25 mouse cellular contexts compared by ENCODE assay signal in the genomic region with DNA sequence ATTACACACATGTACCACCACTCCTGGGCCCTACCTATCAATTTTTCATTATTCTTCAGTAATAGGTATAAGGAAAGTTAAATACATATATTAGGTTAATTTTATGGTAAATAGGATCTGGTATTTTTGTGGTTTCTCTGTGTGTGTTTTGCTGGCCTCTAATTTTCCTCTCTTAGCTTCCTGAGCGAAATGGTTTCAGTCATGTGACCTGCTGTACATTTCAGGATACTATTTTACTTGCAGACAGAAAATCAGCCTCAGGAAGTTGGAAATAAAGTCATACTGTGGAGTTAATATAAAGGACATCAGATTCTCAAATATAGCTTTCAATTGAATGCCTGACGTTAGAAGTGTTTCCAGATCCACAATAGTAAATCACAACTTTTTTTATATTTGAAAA.
"Had no signal": no experiment of that assay in that cellular context is flagged by ENCODE, and none has a peak within 500 bp of the region (broad histone marks: within the 10 kb centered on the region; RNA-seq: fewer than 3 reads in every experiment).

No protein-coding gene starts in this region.

- H3K4me1 ChIP-seq: hindbrain, embryonic 13.5 days; hindbrain, embryonic 15.5 days; kidney, embryonic 15.5 days; limb, embryonic 12.5 days; liver, embryonic 13.5 days; liver, embryonic 15.5 days had no signal

- DNase-seq: gastrocnemius, postnatal 10 days; gastrocnemius, postnatal 36 days; heart, adult 2 months; heart, postnatal 10 days; heart, postnatal 36 days; kidney, adult 11 months; kidney, adult 2 months; kidney, adult 9 months; kidney, postnatal 14 days; kidney, postnatal 36 days; layer of hippocampus, adult 9-11 months; layer of hippocampus, postnatal 36 days; left cerebral cortex, postnatal 4 days; liver; liver, embryonic 13.5 days had no signal

- H3K27me3 ChIP-seq: hindbrain, embryonic 13.5 days; hindbrain, embryonic 15.5 days; kidney, embryonic 15.5 days; limb, embryonic 12.5 days; liver, embryonic 13.5 days; liver, embryonic 15.5 days had no signal

- ATAC-seq: hindbrain, postnatal 0 days; intestine, embryonic 16.5 days had no signal

- H3K9me3 ChIP-seq: hindbrain, embryonic 13.5 days; hindbrain, embryonic 15.5 days; kidney, embryonic 15.5 days; limb, embryonic 12.5 days; liver, embryonic 13.5 days; liver, embryonic 15.5 days had no signal

- H3K4me3 ChIP-seq: heart, adult 2 months; hindbrain, embryonic 13.5 days; hindbrain, embryonic 15.5 days; kidney, embryonic 15.5 days; limb, embryonic 12.5 days; liver, embryonic 13.5 days; liver, embryonic 15.5 days had no signal

- H3K9ac ChIP-seq: hindbrain, embryonic 13.5 days; hindbrain, embryonic 15.5 days; kidney, embryonic 15.5 days; limb, embryonic 12.5 days; liver, embryonic 13.5 days; liver, embryonic 15.5 days had no signal

- H3K27ac ChIP-seq: heart, adult 2 months; hindbrain, embryonic 13.5 days; hindbrain, embryonic 15.5 days; hindbrain, postnatal 0 days; kidney, embryonic 15.5 days; kidney, postnatal 0 days; limb, embryonic 12.5 days; liver, embryonic 13.5 days; liver, embryonic 15.5 days had no signal

- H3K4me2 ChIP-seq: heart, embryonic 11.5 days; hindbrain, embryonic 13.5 days; hindbrain, embryonic 15.5 days; kidney, embryonic 15.5 days; limb, embryonic 12.5 days; liver, embryonic 11.5 days; liver, embryonic 13.5 days; liver, embryonic 15.5 days had no signal
